Mouse (Mus musculus) liver, adult (tissue): ENCODE data around the gene Prpf31.

Experiments
- GATA4 ChIP-seq: IDR thresholded peaks from 2 replicates; pipeline ENCODE4 v1.6.1; 2014; ENCODE audit warnings: mild to moderate bottlenecking, low read length; ENCODE audit not compliant: insufficient replicate concordance

Gene Prpf31

DNA sequence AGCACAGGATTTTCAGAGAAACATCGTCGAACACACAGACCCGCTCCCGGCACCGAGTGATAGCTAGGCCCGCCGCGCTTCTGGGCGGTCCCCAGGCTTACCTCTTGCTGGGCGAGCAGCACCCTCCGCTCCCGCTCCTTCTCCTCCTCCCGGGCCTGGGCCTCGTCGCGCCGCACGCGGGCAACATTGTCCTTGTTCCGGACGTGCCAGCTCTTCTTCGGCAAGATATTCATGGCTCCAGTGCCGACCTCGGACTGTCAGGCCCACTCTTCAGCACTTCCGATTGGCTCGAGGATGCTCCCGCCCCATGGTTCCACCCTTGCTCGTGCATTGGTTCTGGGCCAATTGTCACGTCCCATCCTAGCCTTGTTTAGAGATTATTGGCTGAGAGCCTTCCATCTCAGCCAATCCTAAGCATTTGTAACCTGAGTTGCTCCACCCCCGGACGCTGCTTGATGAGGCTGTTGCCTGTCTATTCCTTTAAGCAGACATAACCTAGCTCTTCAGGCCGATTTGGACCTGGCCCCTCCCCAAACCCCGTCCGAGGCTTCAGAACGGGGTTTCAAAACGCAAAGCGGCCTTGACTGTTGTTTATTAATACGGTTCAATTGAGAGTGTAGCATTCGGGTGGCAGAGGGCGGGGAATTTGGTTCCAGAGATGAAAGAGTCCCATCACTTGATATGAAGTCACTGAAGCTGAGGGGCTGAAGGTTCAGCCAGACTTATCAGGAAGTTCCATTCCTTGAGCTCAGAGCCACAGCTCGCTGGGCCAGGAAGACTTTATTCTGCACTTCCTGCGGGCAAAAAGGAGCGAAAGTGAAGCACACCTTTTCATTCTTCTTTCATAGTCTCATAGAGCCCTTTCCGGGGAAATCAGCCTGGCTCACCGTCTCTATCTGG lies 35.7 kb downstream of the Prpf31 start, which contains the start of gene Leng1:
Gene Leng1, minus strand, starts transcription at position 626 of the 900 bp plus-strand sequence.
- no peak; the same call in 1 of the 2 replicates for TF ChIP-seq GATA4

GRCm38 (mm10) chr7:3666921-3667391 lies 37.2 kb downstream of the Prpf31 start:
- TF ChIP-seq GATA4 = no peak

DNA sequence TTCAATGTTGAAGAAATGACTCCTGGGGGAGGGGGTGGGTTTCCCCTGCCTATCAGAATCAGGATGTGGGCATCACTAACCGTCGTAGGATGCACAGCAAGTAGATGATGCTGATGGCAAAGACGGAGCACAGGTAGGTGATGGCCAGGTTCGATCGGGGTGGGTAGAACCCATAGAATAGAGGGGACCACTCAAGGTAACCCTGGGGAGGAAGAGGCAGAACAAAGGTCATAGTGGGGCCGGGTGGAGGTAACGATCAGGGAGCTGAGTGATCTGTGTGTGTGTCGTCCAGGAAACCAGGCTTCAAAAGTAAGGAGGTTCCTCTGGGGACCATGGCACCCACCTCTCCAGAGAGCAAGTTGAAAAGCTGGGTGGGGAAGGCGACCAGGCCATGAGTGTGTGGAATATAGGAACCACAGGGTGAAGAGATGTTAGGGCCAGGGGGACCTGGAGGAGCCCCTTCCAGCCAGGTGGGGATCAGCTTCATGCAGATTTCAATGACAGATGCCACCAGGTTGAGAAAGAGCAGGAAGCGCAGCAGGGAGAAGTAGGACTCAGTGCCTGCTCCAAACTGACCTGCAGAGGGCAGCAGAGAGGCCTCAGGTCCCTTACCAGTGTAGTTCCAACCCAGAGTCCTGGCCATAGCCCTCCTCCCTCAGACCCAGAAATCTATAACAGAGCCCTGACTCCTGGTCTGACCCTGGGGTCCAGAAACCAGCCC lies 44.9 kb downstream of the Prpf31 start:
- no peak for TF ChIP-seq GATA4

GRCm38 (mm10) chr7:3675228-3675548 lies 45.4 kb downstream of the Prpf31 start:
- no peak for TF ChIP-seq GATA4

- no peak for TF ChIP-seq GATA4
Measured at GRCm38 (mm10) chr7:3676371-3676770, 46.6 kb downstream of the Prpf31 start.

- no peak for TF ChIP-seq GATA4
Measured at GRCm38 (mm10) chr7:3677342-3677741, 47.6 kb downstream of the Prpf31 start, which contains the start of gene Tmc4. TSS of gene Tmc4 (minus strand) at chr7:3677553.

GRCm38 (mm10) chr7:3683908-3684550 lies 54.2 kb downstream of the Prpf31 start:
- TF ChIP-seq GATA4 = no peak

- no peak for TF ChIP-seq GATA4
Measured at GRCm38 (mm10) chr7:3684698-3685097, 54.9 kb downstream of the Prpf31 start.

GRCm38 (mm10) chr7:3685400-3686187 lies 55.8 kb downstream of the Prpf31 start:
- no peak for TF ChIP-seq GATA4

GRCm38 (mm10) chr7:3691919-3692318 lies 62.1 kb downstream of the Prpf31 start:
- TF ChIP-seq GATA4 = no peak
